Comparison of ENCODE assay signal across 8 mouse cellular contexts in genomic region chr2:76672966-76673392, GRCm38 (mm10). TPM values are rescaled to one million over a fixed set of nuclear protein-coding genes. Genes with fewer than 3 reads are reported as not detected.
A peak's percentile ranks its signal among the peaks of the same experiment; 100 is the strongest.
DNase-seq lines count a peak whose midpoint lies in the region; ATAC-seq and TF ChIP-seq lines count a peak whose summit lies in the region.

Fkbp7 (minus strand) TSS chr2:76673116.

- H3K27ac ChIP-seq in heart, embryonic 12.5 days (ENCODE audit: poor library complexity, severe bottlenecking): peak within 1 kb of the TSS; percentile 70
- peak within 1 kb of the TSS; percentile 88 for H3K27ac ChIP-seq in kidney, embryonic 16.5 days (ENCODE audit: low read length)
- peak within 1 kb of the TSS; percentile 53 for H3K27ac ChIP-seq in liver, adult 2 months (replicated peaks; ENCODE audit: insufficient read depth, low read depth, low read length)

- peak within 1 kb of the TSS; percentile 74 for H3K9ac ChIP-seq in heart, embryonic 12.5 days
- H3K9ac ChIP-seq in kidney, embryonic 16.5 days (replicated peaks; ENCODE audit: low read length): peak within 1 kb of the TSS; percentile 77
- H3K9ac ChIP-seq in liver, adult 2 months (ENCODE audit: low read depth, low read length): peak within 1 kb of the TSS; percentile 61

- WGBS in heart, embryonic 12.5 days: 0% methylated on average over 17 of the region's 17 CpGs
- under 1% methylated on average over 17 of the region's 17 CpGs for WGBS in kidney, embryonic 16.5 days
- WGBS in liver, adult 2 months: 1% methylated on average over 17 of the region's 17 CpGs

- H3K4me1 ChIP-seq in erythroblast, embryonic 14.5 days (ENCODE audit: control insufficient read depth): peaks cover 50% of the 10 kb centered on the region
- peaks cover 30% of the 10 kb centered on the region for H3K4me1 ChIP-seq in heart, embryonic 12.5 days (replicated peaks)
- peaks cover 27% of the 10 kb centered on the region for H3K4me1 ChIP-seq in kidney, embryonic 16.5 days (ENCODE audit: insufficient read depth, low read length)
- H3K4me1 ChIP-seq in liver, adult 2 months (ENCODE audit: control insufficient read depth, insufficient read depth, low read length): peaks cover 9% of the 10 kb centered on the region

- DNase-seq in CD4-positive, CD25-positive, alpha-beta regulatory T cell, adult 2 months (ENCODE audit: low read depth, low spot score): peak; percentile 94
- DNase-seq in brain, embryonic 18.5 days (ENCODE audit: low read depth, low spot score): peak; percentile 76
- peak; percentile 82 for DNase-seq in liver, adult 2 months (ENCODE audit: extremely low read depth, low read depth, low spot score)
- DNase-seq in spleen, postnatal 36 days (ENCODE audit: low spot score in 2 of 2): peak; percentile 87

- no peak for TF ChIP-seq CTCF in liver, adult 2 months (IDR thresholded peaks at IDR 0.05; ENCODE audit: low read depth, low read length)

- H3K79me2 ChIP-seq in liver, adult 2 months (ENCODE audit: control insufficient read depth, insufficient read depth, low read length): peaks cover 12% of the 10 kb centered on the region; the same call in 1 of the 2 replicates

- peak within 1 kb of the TSS; percentile 62 for H3K4me3 ChIP-seq in erythroblast, embryonic 14.5 days (replicated peaks)
- H3K4me3 ChIP-seq in heart, embryonic 12.5 days: peak within 1 kb of the TSS; percentile 47
- peak within 1 kb of the TSS; percentile 54 for H3K4me3 ChIP-seq in kidney, embryonic 16.5 days (ENCODE audit: low read length)
- peak within 1 kb of the TSS; percentile 41 for H3K4me3 ChIP-seq in liver, adult 2 months (ENCODE audit: insufficient read depth, low read depth, low read length)

- H3K36me3 ChIP-seq in erythroblast, embryonic 14.5 days (ENCODE audit: control insufficient read depth): no peaks in the 10 kb centered on the region
- H3K36me3 ChIP-seq in heart, embryonic 12.5 days: no peaks in the 10 kb centered on the region
- no peaks in the 10 kb centered on the region for H3K36me3 ChIP-seq in kidney, embryonic 16.5 days (ENCODE audit: insufficient read depth, low read length)
- no peaks in the 10 kb centered on the region for H3K36me3 ChIP-seq in liver, adult 2 months (ENCODE audit: control insufficient read depth, insufficient read depth, low read length)

- peak within 1 kb of the TSS; percentile 78 for H3K4me2 ChIP-seq in heart, embryonic 12.5 days
- H3K4me2 ChIP-seq in kidney, embryonic 16.5 days (replicated peaks; ENCODE audit: low read depth, low read length): peak within 1 kb of the TSS; percentile 66

- no peaks in the 10 kb centered on the region for H3K9me3 ChIP-seq in erythroblast, embryonic 14.5 days (ENCODE audit: control insufficient read depth, low read length)
- H3K9me3 ChIP-seq in heart, embryonic 12.5 days (replicated peaks): no peaks in the 10 kb centered on the region
- H3K9me3 ChIP-seq in kidney, embryonic 16.5 days (ENCODE audit: low read length): no peaks in the 10 kb centered on the region

- no peaks in the 10 kb centered on the region for H3K27me3 ChIP-seq in erythroblast, embryonic 14.5 days (ENCODE audit: control insufficient read depth)
- H3K27me3 ChIP-seq in heart, embryonic 12.5 days (replicated peaks): no peaks in the 10 kb centered on the region
- H3K27me3 ChIP-seq in kidney, embryonic 16.5 days (ENCODE audit: insufficient read depth, low read length): no peaks in the 10 kb centered on the region
- H3K27me3 ChIP-seq in liver, adult 2 months (ENCODE audit: control insufficient read depth, insufficient read depth, low read length): no peaks in the 10 kb centered on the region

- peak; percentile 58; the same call in 1 of the 2 replicates for TF ChIP-seq POLR2A in liver, adult 2 months (IDR thresholded peaks at IDR 0.05; ENCODE audit: extremely low read depth, insufficient read depth, low read length)

- peak; percentile 92 for ATAC-seq in heart, embryonic 12.5 days (ENCODE audit: insufficient number of reproducible peaks, low FRiP score)
- peak; percentile 92 for ATAC-seq in kidney, embryonic 16.5 days (ENCODE audit: low FRiP score, low TSS enrichment)
- ATAC-seq in monocyte, adult 5-6 weeks (replicated peaks; ENCODE audit: insufficient number of reproducible peaks, low FRiP score, low TSS enrichment, poor library complexity, severe bottlenecking): peak; percentile 81

RNA-seq across cellular contexts. Expression of gene Fkbp7, which starts in this region (rescaled TPM):
- 0.07 TPM in 1 of 2 replicates, not detected in the other for polyA plus RNA-seq in erythroblast, embryonic 14.5 days (2012)
- 61.9 and 62.4 TPM in 2 replicates for polyA plus RNA-seq in heart, embryonic 12.5 days (2016; fragmentation: Nextera tagmentation; extraction: Ambion mirVana)
- polyA plus RNA-seq in kidney, embryonic 16.5 days (2015; fragmentation: Nextera tagmentation; extraction: Ambion mirVana): 55.3 and 60.7 TPM in 2 replicates
- 4.4 and 9.5 TPM in 2 replicates for total RNA-seq in liver, adult 2 months (2014; rRNA removed)
- polyA plus RNA-seq in liver, adult 2 months (2012; rRNA removed): 0.71 and 1.1 TPM in 2 replicates
- 10.6 to 24.4 TPM (median 19.6 TPM) in 3 replicates for total RNA-seq in monocyte, adult 5-6 weeks (2017)

Comparison
In these comparisons a context has a peak if more than half of its experiments do, and no peak if none do; other contexts are left out.
1. Peak in every context shown above with its lines: DNase-seq, ATAC-seq, H3K4me3 ChIP-seq and H3K27ac ChIP-seq.
2. RNA of gene Fkbp7 (polyA plus RNA-seq): 61.9 to 62.4 TPM in heart, embryonic 12.5 days and 55.3 to 60.7 TPM in kidney, embryonic 16.5 days; 0.71 to 1.1 TPM in liver, adult 2 months and 0.07 TPM in erythroblast, embryonic 14.5 days; every median in the first group is over 10 times any median in the second.